8 mouse cellular contexts compared by ENCODE assay signal in the genomic region with DNA sequence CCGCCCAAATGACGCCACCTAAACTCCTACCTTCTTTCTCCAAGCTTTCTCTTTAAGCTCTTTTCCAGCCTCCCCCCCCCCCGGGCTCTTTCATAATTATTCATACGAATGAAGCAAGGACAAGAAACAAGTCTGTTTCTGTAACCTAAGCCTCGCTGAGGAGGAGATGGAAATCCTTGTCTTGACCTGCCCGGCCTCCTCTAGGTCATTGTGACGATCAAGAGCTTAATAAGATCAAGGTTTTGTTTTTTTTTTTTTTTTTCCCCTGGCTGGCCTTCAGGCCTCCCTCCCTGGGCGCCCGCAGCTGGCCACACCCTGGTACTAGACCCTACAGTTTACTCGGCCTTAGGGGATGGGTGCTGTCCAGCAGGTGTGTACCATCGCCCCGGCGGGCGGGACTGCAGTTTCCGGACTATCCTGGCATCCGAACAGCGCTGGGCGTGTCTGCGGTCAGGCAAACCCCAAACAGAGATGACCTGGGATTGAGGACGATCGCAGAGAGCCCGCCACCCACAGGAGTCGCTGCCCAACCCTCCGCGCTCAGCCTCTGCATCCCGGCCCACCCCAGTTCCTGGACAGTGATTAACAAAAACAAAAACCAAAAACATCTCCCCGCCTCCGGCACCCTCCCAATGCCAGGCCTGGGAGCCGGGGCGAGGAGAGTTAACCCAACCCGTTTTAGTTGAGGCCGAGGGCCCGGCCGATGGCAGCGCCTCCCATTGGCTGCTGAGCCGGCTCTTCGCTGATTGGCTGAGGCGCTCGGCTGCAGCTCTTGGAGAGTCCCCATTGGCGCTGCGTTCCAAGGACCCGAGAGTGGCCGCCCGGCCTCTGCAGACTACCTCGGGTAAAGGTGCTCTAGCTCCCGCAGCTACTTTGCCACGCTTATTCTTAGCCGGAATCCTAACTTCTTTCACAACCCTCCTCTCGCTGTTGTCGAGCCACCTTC. TPM values are rescaled to one million over a fixed set of nuclear protein-coding genes. Genes with fewer than 3 reads are reported as not detected.
A peak's percentile ranks its signal among the peaks of the same experiment; 100 is the strongest.
DNase-seq lines count a peak whose midpoint lies in the region; ATAC-seq lines count a peak whose summit lies in the region.

Gene Slc25a35, plus strand, starts transcription at position 795 of the 946 bp plus-strand sequence.

- H3K27ac ChIP-seq in hindbrain, embryonic 16.5 days (ENCODE audit: low read depth, low read length) = peak within 1 kb of the TSS; percentile 77
- no peak within 1 kb of the TSS for H3K27ac ChIP-seq in macrophage

- H3K36me3 ChIP-seq in hindbrain, embryonic 16.5 days (ENCODE audit: control insufficient read depth, insufficient read depth, low read length) = no peaks in the 10 kb centered on the region
- H3K36me3 ChIP-seq in macrophage (ENCODE audit: inconsistent target) = no peaks in the 10 kb centered on the region

- H3K79me2 ChIP-seq in macrophage (ENCODE audit: inconsistent target) = no peaks in the 10 kb centered on the region

- ATAC-seq in hindbrain, embryonic 16.5 days = peak; percentile 97

- H3K4me3 ChIP-seq in hindbrain, embryonic 16.5 days (ENCODE audit: low read length) = peak within 1 kb of the TSS; percentile 68
- peak within 1 kb of the TSS; percentile 55 for H3K4me3 ChIP-seq in macrophage (ENCODE audit: inconsistent target)

- no peaks in the 10 kb centered on the region for H3K27me3 ChIP-seq in hindbrain, embryonic 16.5 days (replicated peaks; ENCODE audit: control insufficient read depth, insufficient read depth, low read length)

- H3K9ac ChIP-seq in hindbrain, embryonic 16.5 days (ENCODE audit: low read depth, low read length) = peak within 1 kb of the TSS; percentile 79

- DNase-seq in WW6 (ENCODE audit: low read depth, low spot score) = peak; percentile 85
- DNase-seq in cerebellum, postnatal 4 days (ENCODE audit: low spot score in 2 of 2) = peak; percentile 77 to 85
- DNase-seq in gastrocnemius, adult 18-20 months (ENCODE audit: low spot score) = peak; percentile 90
- DNase-seq in left cerebral cortex, adult 18-20 months (ENCODE audit: low spot score in 2 of 2) = peak; percentile 89 to 93
- DNase-seq in right cerebral cortex, adult 18-20 months = peak; percentile 95
- peak; percentile 55 for DNase-seq in urinary bladder, postnatal 10 days (ENCODE audit: low spot score)

- H3K9me3 ChIP-seq in hindbrain, embryonic 16.5 days (ENCODE audit: control insufficient read depth, low read length) = no peaks in the 10 kb centered on the region

- peak within 1 kb of the TSS; percentile 95 for H3K4me2 ChIP-seq in hindbrain, embryonic 16.5 days (ENCODE audit: low read length)

- WGBS in hindbrain, embryonic 16.5 days = under 1% methylated on average over 50 of the region's 50 CpGs
- 1% methylated on average over 45 of the region's 50 CpGs for WGBS in macrophage (ENCODE audit: missing documents)

- peaks cover 12% of the 10 kb centered on the region for H3K4me1 ChIP-seq in hindbrain, embryonic 16.5 days (ENCODE audit: control insufficient read depth, insufficient read depth, low read depth, low read length)

RNA-seq across cellular contexts. Expression of gene Slc25a35, which starts in this region (rescaled TPM):
- total RNA-seq in gastrocnemius, adult 18-20 months (2021) = 1 to 10 TPM; 4.8 to 5.2 TPM
- polyA plus RNA-seq in hindbrain, embryonic 16.5 days (2015; fragmentation: Nextera tagmentation; extraction: Ambion mirVana) = 2.3 and 3.4 TPM in 2 replicates
- 1 to 10 TPM; 5.6 to 6.7 TPM for total RNA-seq in left cerebral cortex, adult 18-20 months (2021)
- 1 to 10 TPM in 18 of 26 experiments, under 1 TPM in 6, not detected in 2; 0.16 to 7.9 (median 2.2) TPM for total RNA-seq in macrophage (2018; cell fraction: chromatin; rRNA removed)
- 1 to 10 TPM; 1.5 to 5.1 (median 3.0) TPM for total RNA-seq in macrophage (2018; cell fraction: cytosol; rRNA removed)
- total RNA-seq in macrophage (2018; cell fraction: nucleus; rRNA removed) = 10 to 100 TPM in 1 of 26 experiments, 1 to 10 TPM in 21, under 1 TPM in 4; 0.31 to 13.4 (median 3.1) TPM
- 2.7 to 3.2 TPM (median 2.7 TPM) in 3 replicates for polyA plus RNA-seq in macrophage (2018)
